Mouse (Mus musculus) retina, adult 2 months (tissue): Measurements from ENCODE around the gene Wdr38.
"Not testable (repeated sequence)": the region's sequence is repeated elsewhere in the genome, so short reads cannot be mapped to it uniquely, and the experiment has no call there.

Source experiments
- DNase-seq: peaks from one replicate; pipeline ENCODE4 v3.0.0-alpha.2; 2012; ENCODE audit warnings: low read depth, low spot score

The Wdr38 gene

GRCm38 (mm10) chr2:38992452-38992851 is 4.8 kb upstream of the Wdr38 start:
- no peak for DNase-seq

- no peak for DNase-seq
Observed at GRCm38 (mm10) chr2:38999381-38999780, 2.1 kb downstream of the Wdr38 start.

- DNase-seq: no peak
Observed at GRCm38 (mm10) chr2:38999910-39000586, 2.8 kb downstream of the Wdr38 start.

- DNase-seq: no peak
Observed at GRCm38 (mm10) chr2:39000587-39000919, 3.3 kb downstream of the Wdr38 start.

- no peak for DNase-seq
Observed at GRCm38 (mm10) chr2:39001866-39002265, 4.6 kb downstream of the Wdr38 start.

GRCm38 (mm10) chr2:39003106-39003505 is 5.8 kb downstream of the Wdr38 start:
- no peak for DNase-seq

GRCm38 (mm10) chr2:39003512-39003911 is 6.2 kb downstream of the Wdr38 start:
- DNase-seq: no peak

GRCm38 (mm10) chr2:39004372-39004771 is 7.1 kb downstream of the Wdr38 start:
- DNase-seq: no peak

GRCm38 (mm10) chr2:39004880-39005435 is 7.7 kb downstream of the Wdr38 start, which contains the start of gene Arpc5l:
Arpc5l (plus strand) TSS chr2:39005348.
- peak; percentile 70 for DNase-seq

GRCm38 (mm10) chr2:39005574-39006079 is 8.4 kb downstream of the Wdr38 start, which contains the start of gene Rpl35:
Rpl35 (minus strand) TSS chr2:39005624.
- DNase-seq: no peak

- no peak for DNase-seq
Observed at GRCm38 (mm10) chr2:39006149-39006730, 9.0 kb downstream of the Wdr38 start.

- DNase-seq: peak; percentile 84
Observed at GRCm38 (mm10) chr2:39007865-39008264, 10.6 kb downstream of the Wdr38 start.

GRCm38 (mm10) chr2:39008350-39008851 is 11.1 kb downstream of the Wdr38 start:
- no peak for DNase-seq

- no peak for DNase-seq
Observed at GRCm38 (mm10) chr2:39008954-39009365, 11.7 kb downstream of the Wdr38 start.

- DNase-seq: not testable (repeated sequence)
Observed at GRCm38 (mm10) chr2:39010144-39010543, 12.9 kb downstream of the Wdr38 start.

- DNase-seq: no peak
Observed at GRCm38 (mm10) chr2:39011264-39011663, 14.0 kb downstream of the Wdr38 start.

GRCm38 (mm10) chr2:39011971-39012370 is 14.7 kb downstream of the Wdr38 start:
- DNase-seq: no peak

- DNase-seq: no peak
Observed at GRCm38 (mm10) chr2:39012768-39013279, 15.5 kb downstream of the Wdr38 start.

- no peak for DNase-seq
Observed at GRCm38 (mm10) chr2:39016581-39016980, 19.3 kb downstream of the Wdr38 start.

- DNase-seq: no peak
Observed at GRCm38 (mm10) chr2:39020004-39020403, 22.7 kb downstream of the Wdr38 start.

GRCm38 (mm10) chr2:39031611-39032010 is 34.3 kb downstream of the Wdr38 start:
- DNase-seq: no peak

GRCm38 (mm10) chr2:39040215-39040614 is 42.9 kb downstream of the Wdr38 start:
- no peak for DNase-seq
